Mouse (Mus musculus): ENCODE measurements around the gene 4921524J17Rik. TPM values are rescaled to one million over a fixed set of nuclear protein-coding genes. Genes with fewer than 3 reads are reported as not detected.

Gene 4921524J17Rik
- total and polyA plus RNA-seq, 3 experiments, result 8.1 to 22.5 (median 18.3) TPM

- 0 out of 2 replicates have a peak, but pooled peaks have one; percentile 36 for TF ChIP-seq POLR2A (IDR thresholded peaks at IDR 0.05; ENCODE audit: insufficient read depth, low read depth, low read length)
- no peak for TF ChIP-seq CTCF (IDR thresholded peaks at IDR 0.05)
- WGBS, result 44% methylated on average over 10 of the region's 10 CpGs
- peak in 1 of 2 experiments; percentile 68 for DNase-seq
- Histone ChIP-seq H3K4me3 (peak overlapping the region; percentile 20; the same call in 1 of the 2 replicates), H3K36me3 (ENCODE audit: control insufficient read depth, insufficient read depth, low read length) (no peaks in the 10 kb centered on the region; the same call in none of the 2 replicates), H3K27ac (peak overlapping the region; percentile 93), H3K79me2 (replicated peaks; ENCODE audit: control insufficient read depth, insufficient read depth, low read length) (no peaks in the 10 kb centered on the region), H3K4me1 (ENCODE audit: control insufficient read depth, insufficient read depth, low read length) (peaks cover 6% of the 10 kb centered on the region), H3K9ac (ENCODE audit: low read depth, low read length) (0 out of 2 replicates have a peak overlapping the region, but pooled peaks have one; percentile 10), H3K27me3 (ENCODE audit: control insufficient read depth, insufficient read depth, low read length) (no peaks in the 10 kb centered on the region)
- intact Hi-C loops (cut with DNase I), result loop anchor here (5.0 kb wide), 1 partner anchor 142 kb away; no protein-coding TSS in a partner anchor
Measured at GRCm38 (mm10) chr8:85380123-85380823, 52.4 kb downstream of the 4921524J17Rik start.

DNA sequence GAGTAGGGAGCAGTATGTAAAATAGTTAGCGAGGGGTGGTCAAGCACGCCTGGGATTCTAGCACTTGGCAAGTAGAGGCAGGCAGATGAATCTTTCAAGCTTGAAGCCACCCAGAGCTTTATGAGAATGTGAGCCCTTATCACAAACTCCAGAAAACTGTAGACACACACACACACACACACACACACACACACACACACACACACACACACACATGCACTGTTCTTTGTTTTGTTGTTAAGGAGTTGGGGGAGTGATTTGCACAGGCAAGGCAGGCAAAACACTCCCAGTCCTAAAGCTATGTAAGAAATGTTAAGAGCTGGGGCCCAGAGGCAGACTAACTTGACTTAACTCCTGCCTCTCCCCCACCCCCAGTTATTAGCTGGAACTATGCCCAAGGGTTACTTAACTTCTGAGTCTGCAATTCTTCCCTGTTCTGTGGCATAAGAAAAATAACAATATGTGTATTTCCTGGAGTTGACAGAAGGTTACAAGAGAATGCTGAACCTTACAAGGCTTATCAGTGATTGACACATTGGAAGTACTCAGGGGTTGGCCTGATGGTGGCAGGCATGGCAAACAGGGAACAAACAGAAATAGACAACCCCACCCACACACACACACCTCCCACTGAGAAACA is 53.4 kb downstream of the 4921524J17Rik start:
- Histone ChIP-seq H3K36me3 (ENCODE audit: control insufficient read depth, insufficient read depth, low read length) (no peaks in the 10 kb centered on the region; the same call in none of the 2 replicates), H3K4me3 (no peak overlapping the region), H3K4me1 (ENCODE audit: control insufficient read depth, insufficient read depth, low read length) (peaks cover 6% of the 10 kb centered on the region), H3K27ac (peak overlapping the region; percentile 93), H3K79me2 (replicated peaks; ENCODE audit: control insufficient read depth, insufficient read depth, low read length) (no peaks in the 10 kb centered on the region), H3K27me3 (ENCODE audit: control insufficient read depth, insufficient read depth, low read length) (no peaks in the 10 kb centered on the region), H3K9ac (ENCODE audit: low read depth, low read length) (no peak overlapping the region; the same call in 1 of the 2 replicates)
- intact Hi-C loops (cut with DNase I), result loop anchor here (1.0 kb wide), 1 partner anchor 14 kb away; no protein-coding TSS in a partner anchor
- WGBS, result 30% methylated on average over 2 of the region's 2 CpGs
- peak; percentile 21 to 49 for DNase-seq
- TF ChIP-seq EP300 (IDR thresholded peaks at IDR 0.05; ENCODE audit: insufficient read depth, low read depth, low read length) (no peak), POLR2A (IDR thresholded peaks at IDR 0.05; ENCODE audit: insufficient read depth, low read depth, low read length) (no peak), CTCF (IDR thresholded peaks at IDR 0.05) (no peak)

DNA sequence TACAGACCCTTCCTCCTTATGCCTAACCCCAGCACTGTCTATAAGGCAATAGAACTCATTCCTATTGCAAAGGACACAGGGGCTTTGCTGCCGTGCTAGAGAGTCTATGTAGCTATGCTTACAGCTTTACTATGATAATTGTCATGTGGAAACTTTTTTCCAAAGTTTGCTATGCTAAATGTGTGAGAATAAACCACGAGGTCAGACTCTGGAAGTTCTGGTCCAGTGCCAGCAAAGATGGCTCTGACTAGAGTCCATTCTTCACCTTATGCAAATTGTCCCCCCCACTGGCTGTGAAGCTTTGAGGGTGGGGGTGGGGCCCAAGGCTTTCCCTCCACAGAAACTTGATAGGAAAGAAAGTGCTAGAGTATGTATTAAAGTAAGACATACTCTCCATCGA is 56.1 kb downstream of the 4921524J17Rik start:
- no peaks in the 10 kb centered on the region for H3K27me3 ChIP-seq (ENCODE audit: control insufficient read depth, insufficient read depth, low read length)
- peaks cover 1% of the 10 kb centered on the region for H3K4me1 ChIP-seq (ENCODE audit: control insufficient read depth, insufficient read depth, low read length)
- intact Hi-C loops (cut with DNase I), result no loop called here
- no peak overlapping the region for H3K4me3 ChIP-seq
- no peak for DNase-seq
- H3K9ac ChIP-seq (ENCODE audit: low read depth, low read length), result no peak overlapping the region
- WGBS, result 37% methylated on average over 3 of the region's 3 CpGs
- H3K79me2 ChIP-seq (replicated peaks; ENCODE audit: control insufficient read depth, insufficient read depth, low read length), result no peaks in the 10 kb centered on the region
- H3K27ac ChIP-seq, result no peak overlapping the region
- H3K36me3 ChIP-seq (ENCODE audit: control insufficient read depth, insufficient read depth, low read length), result no peaks in the 10 kb centered on the region; the same call in 1 of the 2 replicates
- no peak for TF ChIP-seq CTCF (IDR thresholded peaks at IDR 0.05)
- no peak for TF ChIP-seq EP300 (IDR thresholded peaks at IDR 0.05; ENCODE audit: insufficient read depth, low read depth, low read length)
- TF ChIP-seq POLR2A (IDR thresholded peaks at IDR 0.05; ENCODE audit: insufficient read depth, low read depth, low read length), result no peak

GRCm38 (mm10) chr8:85374286-85374685 is 58.3 kb downstream of the 4921524J17Rik start:
- no peaks in the 10 kb centered on the region for H3K27me3 ChIP-seq (ENCODE audit: control insufficient read depth, insufficient read depth, low read length)
- H3K27ac ChIP-seq, result peak overlapping the region; percentile 10
- DNase-seq, result no peak
- intact Hi-C loops (cut with DNase I), result no loop called here
- no peaks in the 10 kb centered on the region; the same call in 1 of the 2 replicates for H3K4me1 ChIP-seq (ENCODE audit: control insufficient read depth, insufficient read depth, low read length)
- no peak overlapping the region for H3K4me3 ChIP-seq
- no peaks in the 10 kb centered on the region for H3K79me2 ChIP-seq (replicated peaks; ENCODE audit: control insufficient read depth, insufficient read depth, low read length)
- H3K9ac ChIP-seq (ENCODE audit: low read depth, low read length), result no peak overlapping the region
- 37% methylated on average over 4 of the region's 4 CpGs for WGBS
- TF ChIP-seq EP300 (IDR thresholded peaks at IDR 0.05; ENCODE audit: insufficient read depth, low read depth, low read length) (no peak), CTCF (IDR thresholded peaks at IDR 0.05) (no peak), POLR2A (IDR thresholded peaks at IDR 0.05; ENCODE audit: insufficient read depth, low read depth, low read length) (no peak)
- H3K36me3 ChIP-seq (ENCODE audit: control insufficient read depth, insufficient read depth, low read length), result no peaks in the 10 kb centered on the region; the same call in 1 of the 2 replicates

DNA sequence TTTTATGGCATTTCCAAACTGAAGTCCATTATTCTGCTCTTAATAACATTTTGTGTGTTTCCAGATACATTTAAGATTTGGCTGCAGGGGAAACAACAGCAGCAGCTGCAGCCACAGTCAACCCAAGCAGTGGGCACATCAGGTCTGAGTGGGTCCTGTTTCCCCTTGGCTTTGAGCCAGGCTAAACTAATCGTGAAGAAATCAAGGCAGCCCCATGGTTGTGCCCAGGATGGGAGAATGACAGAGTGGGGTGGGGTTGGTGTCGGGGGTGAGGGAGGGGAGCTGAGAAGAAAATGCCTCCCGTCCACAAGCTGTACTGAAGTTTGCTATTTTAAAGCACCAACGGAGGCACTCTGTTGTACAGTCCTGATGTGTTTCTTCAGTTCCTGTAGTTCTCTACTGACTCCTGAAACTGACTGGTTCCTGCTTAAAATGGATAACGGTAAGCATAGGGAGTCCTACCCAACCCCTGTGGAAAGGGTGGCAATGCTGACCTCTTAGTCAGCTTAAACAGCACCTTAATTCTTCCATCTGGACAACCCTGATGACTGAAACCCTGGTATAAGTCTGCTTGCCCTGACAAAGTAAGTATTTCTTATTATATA is 59.1 kb downstream of the 4921524J17Rik start:
- Histone ChIP-seq H3K27me3 (ENCODE audit: control insufficient read depth, insufficient read depth, low read length) (no peaks in the 10 kb centered on the region), H3K36me3 (ENCODE audit: control insufficient read depth, insufficient read depth, low read length) (no peaks in the 10 kb centered on the region; the same call in 1 of the 2 replicates), H3K27ac (peak overlapping the region; percentile 10), H3K4me1 (ENCODE audit: control insufficient read depth, insufficient read depth, low read length) (no peaks in the 10 kb centered on the region; the same call in 1 of the 2 replicates), H3K4me3 (no peak overlapping the region), H3K79me2 (replicated peaks; ENCODE audit: control insufficient read depth, insufficient read depth, low read length) (no peaks in the 10 kb centered on the region), H3K9ac (ENCODE audit: low read depth, low read length) (no peak overlapping the region; the same call in 1 of the 2 replicates)
- DNase-seq, result no peak
- WGBS, result 23% methylated on average over 5 of the region's 5 CpGs
- no peak for TF ChIP-seq POLR2A (IDR thresholded peaks at IDR 0.05; ENCODE audit: insufficient read depth, low read depth, low read length)
- TF ChIP-seq EP300 (IDR thresholded peaks at IDR 0.05; ENCODE audit: insufficient read depth, low read depth, low read length), result no peak
- no peak for TF ChIP-seq CTCF (IDR thresholded peaks at IDR 0.05)
- intact Hi-C loops (cut with DNase I), result no loop called here
